Mouse (Mus musculus) olfactory bulb, adult 2 months (tissue): ENCODE measurements at regions not wholly inside any gene's neighbourhood (a gene's known extent, or its start where the extent isn't known, plus 50 kb on each side); places are given as distances from the start of the nearest gene placed in this dataset.

Source experiments
- H3K27ac ChIP-seq: fragments of 200-500 bp; 2 replicates; pipeline ENCODE4 v1.5.1; 2012; ENCODE audit warnings: low read depth, low read length; ENCODE audit not compliant: insufficient read depth
- H3K4me1 ChIP-seq: fragments of 200-500 bp; 2 replicates; pipeline ENCODE4 v1.6.1; 2012; ENCODE audit warnings: low read length; ENCODE audit not compliant: control insufficient read depth, insufficient read depth
- H3K4me3 ChIP-seq: fragments of 200-500 bp; 2 replicates; pipeline ENCODE4 v1.5.1; 2012; ENCODE audit warnings: mild to moderate bottlenecking, low read depth, low read length, moderate library complexity; ENCODE audit not compliant: insufficient read depth
- CTCF ChIP-seq: fragments of 200-500 bp; IDR thresholded peaks from 2 replicates; pipeline ENCODE4 v1.5.1; 2012; ENCODE audit warnings: low read depth, mild to moderate bottlenecking, low read length, moderate library complexity; ENCODE audit not compliant: insufficient read depth
- POLR2A ChIP-seq: fragments of 200-500 bp; IDR thresholded peaks from 2 replicates; pipeline ENCODE4 v1.6.1; 2012; ENCODE audit warnings: mild to moderate bottlenecking, low read depth, low read length, moderate library complexity; ENCODE audit not compliant: insufficient read depth
- WGBS: fragments of 180-500 bp; shearing (Covaris S2); methylation state at CpG from one replicate; pipeline ENCODE4 v1.1.7; 2018; 5-methylcytosine and 5-hydroxymethylcytosine counted together

- TF ChIP-seq POLR2A (no peak), CTCF (no peak)
- no peaks in the 10 kb centered on the region for H3K4me1 ChIP-seq
- no peak overlapping the region for H3K27ac ChIP-seq
- WGBS: 82% methylated on average over 4 of the region's 4 CpGs
- H3K4me3 ChIP-seq: no peak overlapping the region
These were observed 279.3 kb downstream of the Cdh9 start for GRCm38 (mm10) chr15:17007811-17008210.

- TF ChIP-seq CTCF (no peak), POLR2A (no peak)
- H3K4me3 ChIP-seq: no peak overlapping the region
- H3K27ac ChIP-seq: no peak overlapping the region
- H3K4me1 ChIP-seq: no peaks in the 10 kb centered on the region
- 34% methylated on average over 2 of the region's 2 CpGs for WGBS
These were observed 320.5 kb downstream of the Cdh9 start for GRCm38 (mm10) chr15:17048867-17049628.

- Histone ChIP-seq H3K27ac (no peak overlapping the region), H3K4me1 (no peaks in the 10 kb centered on the region), H3K4me3 (no peak overlapping the region)
- TF ChIP-seq CTCF (no peak), POLR2A (no peak)
- 59% methylated on average over 4 of the region's 4 CpGs for whole genome bisulfite sequencing
These were observed 341.2 kb downstream of the Cdh9 start for GRCm38 (mm10) chr15:17069772-17070171.

GRCm38 (mm10) chr15:17084030-17084429, 355.5 kb downstream of the Cdh9 start:
- WGBS: 66% methylated on average over 2 of the region's 2 CpGs
- TF ChIP-seq POLR2A: no peak
- no peak for TF ChIP-seq CTCF
- H3K4me1 ChIP-seq: no peaks in the 10 kb centered on the region
- H3K27ac ChIP-seq: no peak overlapping the region
- no peak overlapping the region for H3K4me3 ChIP-seq

- 95% methylated on average over 5 of the region's 5 CpGs for WGBS
- Histone ChIP-seq H3K27ac (no peak overlapping the region), H3K4me3 (no peak overlapping the region), H3K4me1 (no peaks in the 10 kb centered on the region)
- TF ChIP-seq POLR2A (no peak), CTCF (no peak)
These were observed 360.2 kb downstream of the Cdh9 start for GRCm38 (mm10) chr15:17088644-17089228.

- 3% methylated on average over 4 of the region's 4 CpGs for WGBS
- no peak overlapping the region for H3K4me3 ChIP-seq
- H3K27ac ChIP-seq: no peak overlapping the region
- no peaks in the 10 kb centered on the region for H3K4me1 ChIP-seq
- TF ChIP-seq POLR2A (no peak), CTCF (peak; percentile 51)
These were observed 370.4 kb downstream of the Cdh9 start for GRCm38 (mm10) chr15:17098927-17099326.

- H3K27ac ChIP-seq: no peak overlapping the region
- TF ChIP-seq POLR2A (no peak), CTCF (no peak)
- no peaks in the 10 kb centered on the region for H3K4me1 ChIP-seq
- H3K4me3 ChIP-seq: no peak overlapping the region
- WGBS: 89% methylated on average over 3 of the region's 3 CpGs
These were observed 372.6 kb downstream of the Cdh9 start for GRCm38 (mm10) chr15:17101182-17101581.

- WGBS: 40% methylated on average over 1 of the region's 1 CpGs
- no peak overlapping the region for H3K27ac ChIP-seq
- no peak overlapping the region for H3K4me3 ChIP-seq
- no peaks in the 10 kb centered on the region for H3K4me1 ChIP-seq
- no peak for TF ChIP-seq POLR2A
- no peak for TF ChIP-seq CTCF
These were observed 407.2 kb downstream of the Cdh9 start for GRCm38 (mm10) chr15:17135721-17136120.

GRCm38 (mm10) chr15:17180164-17180563, 451.6 kb downstream of the Cdh9 start:
- H3K4me1 ChIP-seq: no peaks in the 10 kb centered on the region
- no peak overlapping the region for H3K27ac ChIP-seq
- WGBS: 29% methylated on average over 2 of the region's 2 CpGs
- H3K4me3 ChIP-seq: no peak overlapping the region
- TF ChIP-seq POLR2A: no peak
- no peak for TF ChIP-seq CTCF
